Mouse (Mus musculus) urinary bladder, adult 2 months (tissue): ENCODE results near the gene Prex1. TPM values are rescaled to one million over a fixed set of nuclear protein-coding genes. Genes with fewer than 3 reads are reported as not detected.

Source experiments
- DNase-seq: peaks from one replicate; pipeline ENCODE4 v3.0.0; 2022; ENCODE audit warnings: low spot score
- polyA plus RNA-seq: library from polyadenylated mRNA; depleted of rRNA; stranded (reverse); fragments of >200 nt; gene quantifications from 2 replicates; pipeline ENCODE4 v1.2.3, GENCODE M21; 2012

The Prex1 gene
- polyA plus RNA-seq, 1 experiment = 7.5 TPM

GRCm38 (mm10) chr2:166726891-166727290, 13.3 kb upstream of the Prex1 start:
- no peak for DNase-seq

- DNase-seq = no peak
These were observed 6.8 kb upstream of the Prex1 start for GRCm38 (mm10) chr2:166720416-166720815.

GRCm38 (mm10) chr2:166719930-166720305, 6.3 kb upstream of the Prex1 start:
- DNase-seq = no peak

GRCm38 (mm10) chr2:166719301-166719929, 5.8 kb upstream of the Prex1 start:
- no peak for DNase-seq

- no peak for DNase-seq
These were observed 2.4 kb upstream of the Prex1 start for GRCm38 (mm10) chr2:166716067-166716466.

GRCm38 (mm10) chr2:166714427-166714699, 731 bp upstream of the Prex1 start:
- no peak for DNase-seq

- no peak for DNase-seq
These were observed 587 bp downstream of the Prex1 start for GRCm38 (mm10) chr2:166712801-166713689.

GRCm38 (mm10) chr2:166712310-166712709, 1.3 kb downstream of the Prex1 start:
- no peak for DNase-seq

- DNase-seq = no peak
These were observed 1.9 kb downstream of the Prex1 start for GRCm38 (mm10) chr2:166711681-166712132.

GRCm38 (mm10) chr2:166709883-166710282, 3.7 kb downstream of the Prex1 start:
- DNase-seq = no peak

GRCm38 (mm10) chr2:166708304-166708703, 5.3 kb downstream of the Prex1 start:
- no peak for DNase-seq

- DNase-seq = no peak
These were observed 7.1 kb downstream of the Prex1 start for GRCm38 (mm10) chr2:166706526-166706925.

GRCm38 (mm10) chr2:166703491-166703890, 10.1 kb downstream of the Prex1 start:
- DNase-seq = no peak

GRCm38 (mm10) chr2:166702113-166702445, 11.6 kb downstream of the Prex1 start:
- DNase-seq = no peak

- DNase-seq = no peak
These were observed 12.2 kb downstream of the Prex1 start for GRCm38 (mm10) chr2:166701248-166702112.

GRCm38 (mm10) chr2:166700732-166701131, 12.9 kb downstream of the Prex1 start:
- no peak for DNase-seq

GRCm38 (mm10) chr2:166700116-166700515, 13.5 kb downstream of the Prex1 start:
- DNase-seq = no peak

GRCm38 (mm10) chr2:166699552-166699951, 14.1 kb downstream of the Prex1 start:
- no peak for DNase-seq

- DNase-seq = no peak
These were observed 19.0 kb downstream of the Prex1 start for GRCm38 (mm10) chr2:166694616-166695015.

- DNase-seq = no peak
These were observed 20.2 kb downstream of the Prex1 start for GRCm38 (mm10) chr2:166693394-166693793.

- DNase-seq = no peak
These were observed 21.8 kb downstream of the Prex1 start for GRCm38 (mm10) chr2:166691602-166692509.
